Mouse (Mus musculus) C2C12 (cell line): ENCODE results near the gene Abhd14a.

Experiments
- CTCF ChIP-seq: IDR thresholded peaks from one replicate; pipeline ENCODE4 v1.5.1; 2011; ENCODE audit not compliant: control insufficient read depth, insufficient read depth, insufficient read length
- USF1 ChIP-seq: IDR thresholded peaks from one replicate; pipeline ENCODE4 v1.6.1; 2011; ENCODE audit warnings: low read depth, mild to moderate bottlenecking, control low read depth, moderate library complexity

DNA sequence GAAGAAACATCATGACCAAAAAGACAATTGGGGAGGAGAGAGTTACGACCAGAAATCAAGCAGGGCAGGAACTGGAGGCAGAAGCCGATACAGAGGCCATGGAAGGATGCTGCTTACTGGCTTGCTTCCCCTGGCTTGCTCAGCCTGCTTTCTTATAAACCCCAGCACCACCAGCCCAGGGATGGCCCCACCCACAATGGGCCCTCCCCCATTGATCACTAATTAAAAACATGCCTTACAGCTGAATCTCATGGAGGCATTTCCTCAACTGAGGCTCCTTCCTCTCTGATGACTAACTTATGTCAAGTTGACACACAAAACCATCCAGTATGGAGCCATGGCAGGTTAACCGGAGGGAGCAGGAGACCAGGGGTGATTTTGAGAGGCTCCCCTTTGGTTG, 47.7 kb downstream of the Abhd14a start:
- no peak for TF ChIP-seq CTCF
- TF ChIP-seq USF1, result no peak
